Mouse (Mus musculus): ENCODE data around the gene Apol6. TPM values are rescaled to one million over a fixed set of nuclear protein-coding genes. Genes with fewer than 3 reads are reported as not detected.

Apol6 gene
- polyA plus RNA-seq, 1 experiment from 2014 or later, result not detected

- no peak overlapping the region for H3K9ac ChIP-seq (replicated peaks)
- no peaks in the 10 kb centered on the region for H3K9me3 ChIP-seq
- H3K4me3 ChIP-seq (replicated peaks), result no peak overlapping the region
- H3K27ac ChIP-seq, result no peak overlapping the region
- no peaks in the 10 kb centered on the region for H3K27me3 ChIP-seq
- ATAC-seq, result no peak
- H3K36me3 ChIP-seq, result peaks cover 53% of the 10 kb centered on the region
- peaks cover 10% of the 10 kb centered on the region for H3K4me1 ChIP-seq (replicated peaks)
- H3K4me2 ChIP-seq (replicated peaks), result no peak overlapping the region
- 90% methylated on average over 3 of the region's 3 CpGs for WGBS
Observed at GRCm38 (mm10) chr15:77076523-77076922, 32.0 kb downstream of the Apol6 start.

GRCm38 (mm10) chr15:77077906-77078305 lies 33.4 kb downstream of the Apol6 start:
- peaks cover 67% of the 10 kb centered on the region for H3K36me3 ChIP-seq
- H3K4me2 ChIP-seq (replicated peaks), result no peak overlapping the region
- no peaks in the 10 kb centered on the region for H3K27me3 ChIP-seq
- H3K27ac ChIP-seq, result no peak overlapping the region
- H3K9me3 ChIP-seq, result no peaks in the 10 kb centered on the region
- WGBS, result 89% methylated on average over 9 of the region's 9 CpGs
- H3K4me1 ChIP-seq (replicated peaks), result peaks cover 3% of the 10 kb centered on the region
- H3K4me3 ChIP-seq (replicated peaks), result no peak overlapping the region
- H3K9ac ChIP-seq (replicated peaks), result no peak overlapping the region
- no peak for ATAC-seq

- WGBS, result 58% methylated on average over 3 of the region's 3 CpGs
- H3K36me3 ChIP-seq, result peaks cover 74% of the 10 kb centered on the region
- no peak overlapping the region for H3K27ac ChIP-seq
Observed at GRCm38 (mm10) chr15:77078786-77079185, 34.3 kb downstream of the Apol6 start.

DNA sequence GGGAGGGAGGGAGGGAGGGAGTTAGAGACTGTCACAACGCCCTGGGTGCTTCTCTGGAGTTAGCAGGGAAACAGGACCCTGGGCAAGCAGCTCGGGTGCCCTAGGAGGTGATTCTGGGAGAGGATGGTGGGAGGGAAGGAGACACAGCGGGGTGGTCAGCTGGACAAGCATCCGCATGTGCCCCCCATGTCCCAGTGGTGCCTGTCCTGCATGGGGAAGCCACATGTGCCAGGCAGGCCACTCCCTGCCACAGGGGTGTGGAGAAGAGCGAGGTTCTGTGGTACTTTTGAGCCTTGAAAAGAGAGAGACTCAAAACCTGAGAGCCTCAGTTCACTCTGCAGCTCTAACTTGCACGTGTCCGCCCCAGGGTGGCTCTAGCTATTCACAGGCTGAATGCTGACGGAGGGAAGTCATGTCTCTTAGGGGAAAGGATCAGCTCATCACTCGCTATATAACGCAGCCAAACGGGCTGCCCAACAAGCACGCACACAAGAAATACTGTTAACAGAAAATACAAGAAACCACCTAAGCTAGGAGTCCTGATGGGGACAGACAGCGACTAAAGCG lies 34.8 kb downstream of the Apol6 start:
- ATAC-seq, result no peak
- peaks cover 78% of the 10 kb centered on the region for H3K36me3 ChIP-seq
- no peak overlapping the region for H3K27ac ChIP-seq

More at GRCm38 (mm10) chr15:77078786-77079185, 34.3 kb downstream of the Apol6 start:
- no peaks in the 10 kb centered on the region for H3K27me3 ChIP-seq
- no peak overlapping the region for H3K9ac ChIP-seq (replicated peaks)
- ATAC-seq, result no peak
- H3K9me3 ChIP-seq, result no peaks in the 10 kb centered on the region
- no peak overlapping the region for H3K4me3 ChIP-seq (replicated peaks)
- H3K4me2 ChIP-seq (replicated peaks), result no peak overlapping the region
- H3K4me1 ChIP-seq (replicated peaks), result peaks cover 3% of the 10 kb centered on the region

GRCm38 (mm10) chr15:77079890-77080361 lies 35.4 kb downstream of the Apol6 start:
- Histone ChIP-seq H3K27ac (no peak overlapping the region), H3K4me1 (replicated peaks) (peaks cover 3% of the 10 kb centered on the region), H3K27me3 (no peaks in the 10 kb centered on the region), H3K4me2 (replicated peaks) (no peak overlapping the region), H3K9me3 (no peaks in the 10 kb centered on the region), H3K4me3 (replicated peaks) (no peak overlapping the region), H3K9ac (replicated peaks) (no peak overlapping the region), H3K36me3 (peaks cover 84% of the 10 kb centered on the region)
- whole genome bisulfite sequencing, result 80% methylated on average over 11 of the region's 11 CpGs
- ATAC-seq, result no peak

More for the DNA sequence above, 34.8 kb downstream of the Apol6 start:
- no peaks in the 10 kb centered on the region for H3K9me3 ChIP-seq
- H3K4me1 ChIP-seq (replicated peaks), result peaks cover 3% of the 10 kb centered on the region
- no peak overlapping the region; the same call in 1 of the 2 replicates for H3K9ac ChIP-seq (replicated peaks)
- H3K27me3 ChIP-seq, result no peaks in the 10 kb centered on the region
- WGBS, result 57% methylated on average over 14 of the region's 14 CpGs
- no peak overlapping the region for H3K4me3 ChIP-seq (replicated peaks)
- H3K4me2 ChIP-seq (replicated peaks), result no peak overlapping the region

DNA sequence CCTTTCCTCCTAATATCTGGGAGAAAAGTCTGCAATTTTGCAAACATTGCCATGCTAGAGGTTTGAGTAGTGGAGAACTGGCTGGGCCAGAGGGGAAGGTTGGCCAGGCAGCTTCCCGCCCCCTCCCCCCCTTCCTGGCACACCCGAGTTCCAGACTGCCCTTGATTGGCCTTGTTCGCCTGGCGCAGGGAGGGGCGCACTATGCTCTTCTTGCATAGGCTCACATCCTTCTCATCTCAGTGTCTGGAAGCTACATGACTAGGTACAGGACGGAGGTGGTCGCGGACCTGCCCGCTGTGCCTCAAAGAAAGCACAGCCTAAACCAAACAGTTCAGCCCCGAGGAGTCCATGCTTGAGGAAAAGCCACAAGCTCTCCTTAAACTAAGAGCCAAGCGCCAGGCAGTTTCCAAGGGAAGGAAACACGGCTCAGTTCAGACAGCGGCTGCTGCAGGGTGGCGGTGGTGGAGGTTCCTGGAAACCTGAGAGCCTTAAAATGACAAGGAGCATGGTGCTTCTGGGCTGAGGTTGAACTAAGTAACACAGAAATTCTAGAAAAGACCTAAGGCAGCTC lies 36.2 kb downstream of the Apol6 start:
- peaks cover 3% of the 10 kb centered on the region for H3K4me1 ChIP-seq (replicated peaks)
- WGBS, result 79% methylated on average over 14 of the region's 14 CpGs
- no peak overlapping the region for H3K4me2 ChIP-seq (replicated peaks)
- no peak overlapping the region for H3K9ac ChIP-seq (replicated peaks)
- H3K9me3 ChIP-seq, result no peaks in the 10 kb centered on the region
- H3K4me3 ChIP-seq (replicated peaks), result no peak overlapping the region
- no peaks in the 10 kb centered on the region for H3K27me3 ChIP-seq
- peaks cover 89% of the 10 kb centered on the region for H3K36me3 ChIP-seq
- H3K27ac ChIP-seq, result no peak overlapping the region; the same call in 1 of the 2 replicates
- ATAC-seq, result no peak

- H3K36me3 ChIP-seq, result peaks cover 89% of the 10 kb centered on the region
- no peak for ATAC-seq
- no peak overlapping the region for H3K9ac ChIP-seq (replicated peaks)
- H3K4me2 ChIP-seq (replicated peaks), result no peak overlapping the region
- H3K27me3 ChIP-seq, result no peaks in the 10 kb centered on the region
- H3K4me3 ChIP-seq (replicated peaks), result no peak overlapping the region
- H3K4me1 ChIP-seq (replicated peaks), result peaks cover 3% of the 10 kb centered on the region
- no peaks in the 10 kb centered on the region for H3K9me3 ChIP-seq
- 85% methylated on average over 5 of the region's 5 CpGs for WGBS
- H3K27ac ChIP-seq, result no peak overlapping the region; the same call in 1 of the 2 replicates
Observed at GRCm38 (mm10) chr15:77081454-77081853, 36.9 kb downstream of the Apol6 start.

- no peaks in the 10 kb centered on the region for H3K27me3 ChIP-seq
- no peak overlapping the region for H3K27ac ChIP-seq
- ATAC-seq, result no peak
- no peak overlapping the region for H3K4me3 ChIP-seq (replicated peaks)
- peaks cover 79% of the 10 kb centered on the region for H3K36me3 ChIP-seq
- peaks cover 14% of the 10 kb centered on the region for H3K4me1 ChIP-seq (replicated peaks)
- H3K9me3 ChIP-seq, result no peaks in the 10 kb centered on the region
- H3K9ac ChIP-seq (replicated peaks), result no peak overlapping the region
- WGBS, result 95% methylated on average over 7 of the region's 7 CpGs
- H3K4me2 ChIP-seq (replicated peaks), result no peak overlapping the region
Observed at GRCm38 (mm10) chr15:77085818-77086217, 41.3 kb downstream of the Apol6 start.

GRCm38 (mm10) chr15:77086488-77086887 lies 42.0 kb downstream of the Apol6 start:
- peaks cover 78% of the 10 kb centered on the region for H3K36me3 ChIP-seq
- no peak for ATAC-seq
- WGBS, result 91% methylated on average over 1 of the region's 1 CpGs

GRCm38 (mm10) chr15:77089249-77089648 lies 44.7 kb downstream of the Apol6 start:
- H3K4me1 ChIP-seq (replicated peaks), result peaks cover 16% of the 10 kb centered on the region
- 0 out of 2 replicates have a peak overlapping the region, but pooled peaks have one; percentile 9 for H3K27ac ChIP-seq
- no peak for ATAC-seq
- H3K36me3 ChIP-seq, result peaks cover 75% of the 10 kb centered on the region
- H3K4me2 ChIP-seq (replicated peaks), result no peak overlapping the region
- H3K9ac ChIP-seq (replicated peaks), result no peak overlapping the region
- H3K9me3 ChIP-seq, result no peaks in the 10 kb centered on the region
- no peaks in the 10 kb centered on the region for H3K27me3 ChIP-seq
- no peak overlapping the region for H3K4me3 ChIP-seq (replicated peaks)
- WGBS, result 65% methylated on average over 11 of the region's 11 CpGs

More at GRCm38 (mm10) chr15:77086488-77086887, 42.0 kb downstream of the Apol6 start:
- no peaks in the 10 kb centered on the region for H3K27me3 ChIP-seq
- H3K9ac ChIP-seq (replicated peaks), result no peak overlapping the region
- H3K27ac ChIP-seq, result no peak overlapping the region
- no peak overlapping the region for H3K4me3 ChIP-seq (replicated peaks)
- no peaks in the 10 kb centered on the region for H3K9me3 ChIP-seq
- no peak overlapping the region for H3K4me2 ChIP-seq (replicated peaks)
- H3K4me1 ChIP-seq (replicated peaks), result peaks cover 16% of the 10 kb centered on the region

DNA sequence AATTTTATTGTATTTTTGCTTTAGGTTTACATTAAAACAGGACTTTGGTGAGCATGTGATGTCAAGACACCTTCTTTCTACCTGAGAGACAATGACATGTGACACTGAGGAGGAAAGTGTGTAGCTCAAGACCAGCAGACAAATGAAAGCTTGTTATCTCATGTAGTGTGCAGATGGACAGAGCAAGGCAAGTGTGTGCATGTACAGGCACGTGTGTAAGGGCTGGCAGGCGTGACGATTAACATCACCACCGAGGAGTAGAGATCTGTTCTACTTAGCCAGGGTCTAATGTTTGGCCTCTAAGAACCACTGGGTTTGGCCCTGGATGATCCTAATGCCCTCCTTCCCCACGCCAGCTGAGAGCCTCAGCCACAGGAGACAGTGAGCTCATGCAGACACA lies 46.0 kb downstream of the Apol6 start:
- peaks cover 16% of the 10 kb centered on the region for H3K4me1 ChIP-seq (replicated peaks)
- no peak for ATAC-seq
- H3K27ac ChIP-seq, result no peak overlapping the region
- H3K9me3 ChIP-seq, result no peaks in the 10 kb centered on the region
- no peak overlapping the region for H3K4me2 ChIP-seq (replicated peaks)
- H3K4me3 ChIP-seq (replicated peaks), result no peak overlapping the region
- WGBS, result 89% methylated on average over 5 of the region's 5 CpGs
- peaks cover 66% of the 10 kb centered on the region for H3K36me3 ChIP-seq
- no peak overlapping the region for H3K9ac ChIP-seq (replicated peaks)
- H3K27me3 ChIP-seq, result no peaks in the 10 kb centered on the region

DNA sequence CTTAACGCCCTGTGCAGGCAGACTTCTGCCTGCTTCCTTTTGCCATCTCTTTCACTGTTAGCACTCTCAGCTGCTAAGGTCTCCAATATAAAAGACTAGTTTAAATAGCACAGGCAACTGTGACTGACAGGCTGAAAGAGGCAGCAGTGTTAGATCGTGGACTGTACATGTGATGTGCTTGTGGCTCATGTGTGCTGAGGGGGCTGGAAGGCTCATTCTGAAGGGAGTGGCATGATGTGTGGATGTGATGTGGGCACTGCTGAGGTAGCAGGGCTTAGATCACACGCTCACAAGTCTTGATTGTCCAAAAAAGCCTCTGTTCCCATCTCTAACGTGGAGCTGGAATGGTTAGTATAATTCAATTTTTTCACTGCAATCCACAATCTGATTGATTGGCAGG lies 46.9 kb downstream of the Apol6 start:
- no peak for ATAC-seq
- Histone ChIP-seq H3K4me1 (replicated peaks) (peaks cover 16% of the 10 kb centered on the region), H3K27ac (no peak overlapping the region), H3K9me3 (no peaks in the 10 kb centered on the region), H3K27me3 (no peaks in the 10 kb centered on the region), H3K36me3 (peaks cover 67% of the 10 kb centered on the region), H3K9ac (replicated peaks) (peak overlapping the region; percentile 20; the same call in 1 of the 2 replicates), H3K4me2 (replicated peaks) (no peak overlapping the region), H3K4me3 (replicated peaks) (no peak overlapping the region)
- WGBS, result 83% methylated on average over 4 of the region's 4 CpGs

All from midbrain, embryonic 13.5 days (tissue).